Mouse (Mus musculus): ENCODE results near the gene Phactr1. TPM values are rescaled to one million over a fixed set of nuclear protein-coding genes. Genes with fewer than 3 reads are reported as not detected.

The Phactr1 gene
- total and polyA plus RNA-seq, 3 experiments: not detected

DNA sequence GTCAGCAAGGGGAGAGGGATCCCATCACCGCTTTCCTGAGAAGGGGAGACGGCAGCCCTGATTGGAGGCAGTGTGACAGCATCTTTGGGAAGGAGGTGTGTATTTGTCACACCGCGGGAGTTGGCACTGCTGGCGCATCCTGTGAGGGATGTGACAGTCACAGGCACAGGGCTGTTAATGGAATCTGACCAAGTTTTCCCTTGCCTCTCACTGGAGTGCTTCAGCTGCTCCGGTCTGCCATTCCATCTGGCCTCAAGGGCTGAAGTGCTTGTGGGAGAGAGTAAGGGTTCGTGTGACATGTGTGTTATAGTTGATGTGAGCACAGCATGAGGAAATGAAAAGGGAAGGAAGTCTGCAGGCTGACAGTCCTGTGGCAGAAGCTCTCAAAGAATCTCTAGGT is 431.9 kb downstream of the Phactr1 start:
- H3K9me3 ChIP-seq (replicated peaks; ENCODE audit: insufficient read depth, low read length): no peaks in the 10 kb centered on the region
- no peaks in the 10 kb centered on the region for H3K4me1 ChIP-seq (ENCODE audit: control insufficient read depth in 1 of 2, insufficient read depth in 2 of 2, low read length in 2 of 2)
- no peak overlapping the region for H3K27ac ChIP-seq (ENCODE audit: control insufficient read depth, low read depth, low read length)
- H3K36me3 ChIP-seq (ENCODE audit: control insufficient read depth in 1 of 2, insufficient read depth in 2 of 2, low read length in 2 of 2): no peaks in the 10 kb centered on the region
- no peak overlapping the region for H3K4me3 ChIP-seq (ENCODE audit: control insufficient read depth in 1 of 2, insufficient read depth in 1 of 2, low read depth in 2 of 2, low read length in 2 of 2)
- H3K79me2 ChIP-seq (ENCODE audit: control insufficient read depth, insufficient read depth, low read length, poor library complexity): no peaks in the 10 kb centered on the region
- no peak overlapping the region for H3K9ac ChIP-seq (ENCODE audit: control insufficient read depth, low read depth, low read length, poor library complexity, severe bottlenecking)
- no peak for DNase-seq (ENCODE audit: low read depth, low spot score)
- TF ChIP-seq USF2 (IDR thresholded peaks at IDR 0.05; ENCODE audit: borderline replicate concordance in 1 of 2, insufficient read depth in 1 of 2, low read depth in 1 of 2, low read length in 2 of 2): no peak
- TF ChIP-seq GABPA (IDR thresholded peaks at IDR 0.05; ENCODE audit: low read depth, low read length): no peak
- TF ChIP-seq ETS1 (IDR thresholded peaks at IDR 0.05; ENCODE audit: low read depth, low read length): no peak
- TF ChIP-seq POLR2AphosphoS5 (IDR thresholded peaks at IDR 0.05; ENCODE audit: borderline replicate concordance, low read depth, low read length): no peak
- TF ChIP-seq MXI1 (IDR thresholded peaks at IDR 0.05; ENCODE audit: low read depth, low read length): no peak
- TF ChIP-seq GATA1 (IDR thresholded peaks at IDR 0.05; ENCODE audit: low read depth, low read length): no peak
- no peak for TF ChIP-seq ZMIZ1 (IDR thresholded peaks at IDR 0.05; ENCODE audit: low read depth, low read length)
- no peak for TF ChIP-seq KAT2A (conservative IDR thresholded peaks at IDR 0.05; ENCODE audit: low read depth, low read length)
- H3K27me3 ChIP-seq (ENCODE audit: control insufficient read depth in 1 of 2, insufficient read depth in 2 of 2, low read length in 2 of 2): no peaks in the 10 kb centered on the region; a peak in 1 of 4 replicates

- H3K27ac ChIP-seq (ENCODE audit: control insufficient read depth, low read depth, low read length): no peak overlapping the region
- H3K79me2 ChIP-seq (ENCODE audit: control insufficient read depth, insufficient read depth, low read length, poor library complexity): no peaks in the 10 kb centered on the region
- no peaks in the 10 kb centered on the region for H3K9me3 ChIP-seq (replicated peaks; ENCODE audit: insufficient read depth, low read length)
- no peak for DNase-seq (ENCODE audit: low read depth, low spot score)
- H3K9ac ChIP-seq (ENCODE audit: control insufficient read depth, low read depth, low read length, poor library complexity, severe bottlenecking): no peak overlapping the region
- H3K36me3 ChIP-seq (ENCODE audit: control insufficient read depth in 1 of 2, insufficient read depth in 2 of 2, low read length in 2 of 2): no peaks in the 10 kb centered on the region
- TF ChIP-seq GATA1 (IDR thresholded peaks at IDR 0.05; ENCODE audit: low read depth, low read length): no peak
- TF ChIP-seq MYB (IDR thresholded peaks at IDR 0.05; ENCODE audit: low read depth, low read length): no peak
- TF ChIP-seq MXI1 (IDR thresholded peaks at IDR 0.05; ENCODE audit: low read depth, low read length): no peak
- no peak for TF ChIP-seq JUND (IDR thresholded peaks at IDR 0.05; ENCODE audit: low read depth, low read length)
- no peak for TF ChIP-seq ELF1 (IDR thresholded peaks at IDR 0.05; ENCODE audit: low read depth, low read length)
- TF ChIP-seq HCFC1 (IDR thresholded peaks at IDR 0.05; ENCODE audit: low read depth, low read length): no peak
- no peak for TF ChIP-seq POLR2AphosphoS2 (IDR thresholded peaks at IDR 0.05; ENCODE audit: low read length)
- no peak for TF ChIP-seq ETS1 (IDR thresholded peaks at IDR 0.05; ENCODE audit: low read depth, low read length)
- no peak for TF ChIP-seq KAT2A (conservative IDR thresholded peaks at IDR 0.05; ENCODE audit: low read depth, low read length)
- TF ChIP-seq RCOR1 (IDR thresholded peaks at IDR 0.05; ENCODE audit: low read depth, low read length): no peak
- no peak for TF ChIP-seq USF1 (IDR thresholded peaks at IDR 0.05; ENCODE audit: low read depth, low read length)
- TF ChIP-seq POLR2A (IDR thresholded peaks at IDR 0.05; ENCODE audit: control insufficient read depth in 1 of 2, insufficient read depth in 1 of 2, low read depth in 1 of 2, low read length in 2 of 2, poor library complexity in 1 of 2): no peak
- no peak for TF ChIP-seq RAD21 (IDR thresholded peaks at IDR 0.05; ENCODE audit: low read depth, low read length)
- no peak for TF ChIP-seq TCF12 (IDR thresholded peaks at IDR 0.05; ENCODE audit: low read depth, low read length)
- H3K4me1 ChIP-seq (ENCODE audit: control insufficient read depth in 1 of 2, insufficient read depth in 2 of 2, low read length in 2 of 2): no peaks in the 10 kb centered on the region
- H3K27me3 ChIP-seq (ENCODE audit: control insufficient read depth in 1 of 2, insufficient read depth in 2 of 2, low read length in 2 of 2): no peaks in the 10 kb centered on the region; a peak in 1 of 4 replicates
- no peak overlapping the region for H3K4me3 ChIP-seq (ENCODE audit: control insufficient read depth in 1 of 2, insufficient read depth in 1 of 2, low read depth in 2 of 2, low read length in 2 of 2)
Observed at GRCm38 (mm10) chr13:43112707-43113106, 432.3 kb downstream of the Phactr1 start.
